Mouse (Mus musculus): ENCODE data around the gene Psma6.

Psma6 gene

GRCm38 (mm10) chr12:55462456-55462855 is 78.4 kb downstream of the Psma6 start:
- in situ Hi-C loops (cut with MboI, MseI), result no loop called here

- in situ Hi-C loops (cut with MboI, MseI), result no loop called here
Observed at GRCm38 (mm10) chr12:55463087-55463486, 79.1 kb downstream of the Psma6 start.

- in situ Hi-C loops (cut with MboI, MseI), result no loop called here
Observed at GRCm38 (mm10) chr12:55463992-55464845, 80.2 kb downstream of the Psma6 start.

GRCm38 (mm10) chr12:55464846-55465361 is 80.9 kb downstream of the Psma6 start:
- in situ Hi-C loops (cut with MboI, MseI), result no loop called here

- in situ Hi-C loops (cut with MboI, MseI), result no loop called here
Observed at GRCm38 (mm10) chr12:55465401-55465983, 81.5 kb downstream of the Psma6 start.

GRCm38 (mm10) chr12:55466088-55466701 is 82.2 kb downstream of the Psma6 start:
- in situ Hi-C loops (cut with MboI, MseI), result no loop called here

GRCm38 (mm10) chr12:55466816-55467215 is 82.8 kb downstream of the Psma6 start:
- in situ Hi-C loops (cut with MboI, MseI), result no loop called here

GRCm38 (mm10) chr12:55467331-55468180 is 83.5 kb downstream of the Psma6 start:
- in situ Hi-C loops (cut with MboI, MseI), result no loop called here

Measured in T-helper 2 cell (primary cell).